Mouse (Mus musculus) frontal cortex, postnatal 36 days (tissue): ENCODE measurements around the gene Asap3.

ENCODE experiments used
- DNase-seq, 2 experiments: peaks; one replicate each; pipeline ENCODE4 v3.0.0; 2022; ENCODE audit warnings: low spot score in 2 of 2

Gene Asap3

GRCm38 (mm10) chr4:136259916-136260315 lies 53.8 kb downstream of the Asap3 start:
- no peak for DNase-seq

GRCm38 (mm10) chr4:136260491-136261180 lies 54.5 kb downstream of the Asap3 start:
- DNase-seq = peak; percentile 79 to 81

DNA sequence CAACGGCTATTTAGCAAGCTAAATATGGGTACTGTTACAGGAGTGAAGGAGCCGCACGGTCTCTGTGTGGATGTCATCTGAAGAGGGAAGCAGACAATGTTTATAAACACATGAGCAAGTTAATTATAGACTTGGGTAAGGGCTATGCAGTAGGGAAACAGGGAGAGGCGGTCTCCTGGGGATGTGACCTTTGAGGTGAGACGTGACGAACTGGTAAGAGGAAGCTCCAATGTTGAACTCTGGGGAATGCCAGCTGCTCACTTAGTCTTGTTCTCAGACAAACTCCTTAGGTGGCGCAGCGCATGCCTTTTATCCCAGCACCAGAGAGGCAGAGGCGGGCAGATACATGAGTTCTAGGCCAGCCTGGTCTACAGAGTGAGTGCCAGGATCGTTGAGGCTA lies 55.7 kb downstream of the Asap3 start:
- DNase-seq = no peak

DNA sequence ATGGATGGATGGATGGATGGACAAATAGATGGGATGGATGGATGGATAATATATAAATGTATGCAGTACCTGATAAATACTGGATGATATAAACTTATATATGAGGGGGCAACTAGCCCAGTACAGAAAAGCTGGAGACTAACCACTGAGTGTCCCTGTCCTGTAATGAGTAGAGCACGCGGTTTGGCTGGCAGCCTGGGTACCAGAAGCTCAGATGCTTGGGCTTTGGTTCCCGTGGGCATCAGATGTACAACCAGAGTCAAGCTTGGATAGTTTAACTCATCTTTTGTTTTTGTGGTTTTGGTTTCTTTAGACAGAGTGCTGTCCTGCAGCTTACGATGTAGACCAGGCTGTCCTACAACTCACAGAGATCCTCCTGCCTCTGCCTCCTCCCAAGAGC lies 57.4 kb downstream of the Asap3 start:
- DNase-seq = no peak

- DNase-seq = no peak
Observed at GRCm38 (mm10) chr4:136266716-136267343, 60.7 kb downstream of the Asap3 start.

DNA sequence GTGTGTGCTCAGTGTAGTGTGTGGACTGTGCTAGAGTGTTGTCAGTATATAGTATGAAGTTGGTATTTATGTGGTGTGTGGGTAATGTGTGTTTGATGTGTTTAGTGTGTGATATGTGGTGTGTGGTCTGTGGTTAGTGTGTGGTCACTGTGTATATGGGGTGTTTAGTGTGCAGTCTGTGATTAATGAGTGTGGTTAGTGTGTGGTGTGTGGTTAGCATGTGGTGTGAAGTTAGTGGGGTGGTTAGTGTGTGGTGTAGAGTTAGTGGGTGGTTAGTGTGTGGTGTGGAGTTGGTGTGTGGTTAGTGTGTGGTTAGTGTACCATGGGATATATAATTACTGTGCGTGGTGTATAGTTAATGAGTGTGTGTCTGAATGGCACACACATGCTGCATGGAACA lies 62.7 kb downstream of the Asap3 start:
- no peak for DNase-seq

DNA sequence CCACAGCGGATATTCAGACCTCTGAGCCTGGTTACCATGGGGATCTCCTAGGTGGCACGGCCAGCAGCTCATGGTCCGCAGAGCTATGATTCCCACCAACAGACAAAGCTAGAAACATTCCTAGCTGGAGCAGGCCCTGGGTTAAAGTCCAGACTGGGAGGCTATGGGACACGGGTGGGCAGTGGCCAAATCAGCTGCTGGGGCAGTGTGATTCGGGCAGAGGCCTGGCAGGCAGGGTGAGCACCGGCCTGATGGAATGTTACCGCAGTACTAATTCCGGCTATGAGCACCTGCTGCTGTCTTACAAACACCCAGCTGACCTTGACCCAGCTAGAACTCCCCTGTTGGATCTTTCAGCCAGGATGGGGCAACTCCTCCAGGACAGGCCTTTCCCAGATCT lies 64.5 kb downstream of the Asap3 start:
- no peak for DNase-seq

DNA sequence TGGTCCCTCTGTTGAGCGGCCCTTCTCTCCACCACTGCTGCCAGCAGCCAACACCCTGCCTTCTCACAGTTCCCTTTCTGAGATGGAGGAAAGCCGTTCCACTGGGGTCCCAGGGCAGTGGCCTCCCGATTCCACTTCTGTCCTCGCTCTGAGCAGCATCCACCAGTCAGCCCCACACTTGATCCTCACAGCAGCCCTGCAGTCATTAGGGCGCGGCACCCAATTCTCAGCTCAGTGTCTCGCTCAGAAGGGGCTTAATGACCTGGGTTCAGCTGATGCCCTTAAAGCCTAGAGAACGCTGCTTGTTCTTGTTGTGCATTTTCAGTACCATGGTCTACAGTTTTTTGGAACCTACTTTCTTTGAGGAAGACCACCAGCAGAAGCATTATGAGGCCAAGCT lies 74.9 kb downstream of the Asap3 start:
- no peak for DNase-seq

- DNase-seq = peak; percentile 61 to 78
Observed at GRCm38 (mm10) chr4:136281611-136282010, 75.4 kb downstream of the Asap3 start.

DNA sequence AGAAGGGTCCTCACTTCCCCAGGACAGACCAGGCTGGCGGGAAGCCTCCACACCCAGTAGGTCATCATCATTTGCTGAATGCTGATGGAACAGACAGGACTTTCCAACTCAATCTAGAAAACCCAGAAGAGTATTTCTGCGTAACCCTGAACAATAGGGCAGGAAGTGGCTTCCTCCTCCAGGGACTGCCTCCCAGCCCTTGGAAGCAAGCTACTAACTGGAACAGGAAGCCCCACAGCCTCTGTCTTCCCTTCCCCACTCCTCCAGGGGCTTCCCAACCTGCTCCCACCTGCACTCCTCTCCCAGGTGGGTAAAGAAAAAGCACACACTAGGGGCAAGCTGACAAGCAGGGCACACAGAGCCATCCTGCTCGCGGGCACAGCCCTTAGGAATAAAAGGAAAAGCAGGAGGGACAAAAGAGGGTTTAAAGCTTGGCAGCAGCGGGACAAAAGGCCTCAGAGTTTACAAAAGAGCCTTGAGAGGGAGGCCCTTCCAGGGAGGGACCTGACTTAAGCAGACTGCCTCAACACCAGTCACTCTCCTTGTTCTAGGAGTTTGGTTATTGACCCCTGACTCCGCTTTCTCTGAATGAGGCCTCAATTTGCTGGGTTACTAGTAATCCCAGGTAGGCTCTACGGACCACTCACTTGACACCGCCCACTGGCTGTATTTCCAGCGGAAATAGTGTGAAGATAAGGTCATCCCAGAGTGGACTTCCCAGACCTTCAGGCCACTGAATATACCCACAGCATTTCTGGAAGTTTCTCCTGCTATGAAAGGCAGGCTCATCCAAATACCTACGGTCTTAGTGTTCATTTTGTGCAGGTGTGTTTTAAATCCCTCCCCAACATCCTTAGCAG lies 76.7 kb downstream of the Asap3 start:
- DNase-seq = no peak

- no peak for DNase-seq
Observed at GRCm38 (mm10) chr4:136283783-136284182, 77.6 kb downstream of the Asap3 start.

DNA sequence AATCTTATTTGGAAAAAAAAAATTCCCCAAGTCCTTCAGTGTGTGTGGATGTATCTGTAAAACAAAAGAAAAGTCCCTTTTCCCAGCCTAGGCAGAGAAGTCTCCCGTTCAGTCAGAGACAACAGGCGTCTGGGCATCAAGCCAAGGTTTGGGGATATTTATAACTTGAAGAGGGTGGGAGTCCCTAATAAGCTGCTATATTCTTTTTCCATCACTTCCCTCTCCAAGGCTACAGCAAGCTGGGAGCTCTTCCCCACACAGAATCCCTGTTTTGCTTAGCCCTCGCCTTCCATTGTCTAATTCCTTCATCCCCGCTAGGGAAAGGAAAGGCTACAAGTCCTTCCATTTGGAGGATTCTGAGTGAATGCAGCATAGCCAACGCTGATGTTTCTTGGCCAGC lies 78.3 kb downstream of the Asap3 start, which contains the start of gene Zfp46:
TSS of gene Zfp46 (plus strand) at position 229 of the 400 bp plus-strand sequence.
- peak; percentile 77 to 89 for DNase-seq

DNA sequence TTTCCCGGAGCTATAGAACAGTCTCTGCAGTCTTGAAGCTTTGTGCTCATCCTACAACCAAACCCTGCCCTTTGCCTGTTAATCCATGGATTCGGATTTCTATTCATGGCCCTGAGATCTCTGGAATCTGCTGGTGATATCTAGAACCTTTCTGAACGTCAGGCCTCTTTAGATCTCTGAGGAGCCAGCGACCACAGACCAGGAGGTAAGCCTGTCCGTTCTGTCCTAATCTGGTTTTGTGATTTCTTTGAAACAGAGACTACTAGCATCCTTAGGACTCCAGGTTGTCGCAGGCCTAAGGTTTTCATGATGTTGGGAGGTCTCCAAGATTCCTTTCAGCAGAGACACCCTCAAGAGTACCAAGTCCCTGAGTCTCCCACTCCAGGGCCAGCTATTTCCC lies 78.7 kb downstream of the Asap3 start:
- peak in 1 of 2 experiments; percentile 31 for DNase-seq

DNA sequence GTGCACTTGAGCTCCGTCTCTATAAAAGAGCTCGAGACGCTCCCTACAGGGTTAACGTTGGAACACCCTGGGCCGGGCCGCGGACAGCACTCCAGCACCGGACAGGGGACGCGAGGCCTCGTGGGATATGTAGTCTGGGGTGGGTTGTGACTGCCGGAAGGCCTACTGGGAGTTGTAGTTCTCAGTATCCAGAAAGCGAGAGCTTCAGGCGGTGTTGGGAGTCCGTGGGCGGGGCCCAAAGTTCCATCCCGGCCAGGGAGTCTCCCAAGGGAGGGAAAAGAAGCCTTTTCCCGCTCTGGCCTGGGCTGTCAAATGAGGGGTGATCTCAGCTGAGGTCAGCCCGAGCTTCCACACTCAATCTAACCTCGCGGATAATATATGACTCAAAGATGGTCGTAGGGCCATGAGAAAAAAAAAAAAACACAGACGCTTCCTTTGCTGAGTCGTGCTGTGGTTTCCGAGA lies 79.2 kb downstream of the Asap3 start:
- peak; percentile 94 to 96 for DNase-seq

- peak; percentile 95 to 97 for DNase-seq
Observed at GRCm38 (mm10) chr4:136285811-136286371, 79.7 kb downstream of the Asap3 start.

- no peak for DNase-seq
Observed at GRCm38 (mm10) chr4:136289918-136290780, 84.0 kb downstream of the Asap3 start.

- no peak for DNase-seq
Observed at GRCm38 (mm10) chr4:136290781-136291595, 84.8 kb downstream of the Asap3 start.

GRCm38 (mm10) chr4:136291692-136292091 lies 85.5 kb downstream of the Asap3 start:
- no peak for DNase-seq
